Mouse (Mus musculus): ENCODE data around the gene Yif1a.

Gene Yif1a

DNA sequence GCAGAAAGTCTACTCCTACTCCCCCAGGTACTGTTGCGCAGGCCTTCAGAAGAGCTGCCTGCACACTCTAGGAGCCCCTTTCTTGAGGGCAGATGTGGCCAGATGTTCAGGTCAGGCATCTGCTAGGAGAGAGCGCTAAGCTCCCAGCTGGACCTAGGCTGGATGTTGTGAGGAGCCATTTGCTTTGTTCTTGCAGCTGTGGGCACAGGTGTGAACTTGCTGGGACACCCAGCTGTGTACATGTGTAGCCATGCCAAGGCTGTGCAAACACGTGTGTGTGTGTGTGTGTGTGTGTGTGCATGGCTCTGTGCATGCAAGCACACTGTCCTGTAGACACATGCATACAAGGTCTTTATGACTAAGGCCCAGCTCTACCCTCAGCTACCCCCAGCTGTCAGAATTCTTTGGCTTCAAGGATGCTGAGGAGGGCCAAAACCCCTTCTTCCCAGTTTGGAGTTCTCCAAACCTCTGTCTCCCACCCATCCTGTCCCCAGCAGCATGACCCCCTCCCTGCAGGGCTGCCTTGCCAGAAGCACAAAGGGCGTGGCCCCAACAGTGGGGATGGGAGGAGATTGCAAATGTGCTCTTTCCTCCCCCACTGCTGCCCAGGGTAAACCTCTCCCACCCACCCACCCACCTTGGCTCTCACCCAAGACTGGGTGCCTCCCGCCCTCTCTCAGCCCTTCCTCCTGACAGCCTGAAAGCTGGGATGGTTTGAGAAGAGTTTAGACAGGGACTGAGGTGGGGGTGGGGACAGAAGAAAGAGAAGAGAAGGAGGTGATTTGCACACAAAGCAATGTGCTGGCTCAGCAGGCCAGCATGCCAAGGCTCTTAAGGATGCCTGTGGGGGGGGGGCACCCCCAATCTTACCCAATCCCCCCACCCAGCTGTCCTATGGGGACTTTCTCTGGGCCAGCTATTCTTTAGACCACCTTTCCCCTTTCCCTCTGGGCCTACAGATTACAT lies 27.7 kb upstream of the Yif1a start:
- DNase-seq (ENCODE audit: low spot score in 2 of 2): no peak

DNA sequence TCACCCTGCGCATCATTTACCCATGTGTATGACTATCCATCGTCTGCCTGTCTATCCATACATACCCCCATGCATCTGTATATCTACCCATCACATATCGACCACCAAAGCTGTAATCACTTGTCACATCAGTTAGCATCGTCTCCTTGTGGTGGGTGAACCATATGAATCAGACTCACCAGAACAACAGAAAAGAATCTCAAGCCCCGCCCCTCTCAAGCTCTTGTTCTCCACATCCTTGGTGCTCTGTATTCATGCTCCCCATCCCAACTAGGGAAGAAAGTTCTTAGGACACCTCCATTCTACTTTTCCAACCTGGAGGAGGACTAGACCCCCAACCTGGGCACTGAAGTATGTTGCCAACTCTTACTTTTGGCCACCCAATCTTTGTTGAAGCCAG lies 26.3 kb upstream of the Yif1a start:
- DNase-seq (ENCODE audit: low spot score in 2 of 2): no peak

DNA sequence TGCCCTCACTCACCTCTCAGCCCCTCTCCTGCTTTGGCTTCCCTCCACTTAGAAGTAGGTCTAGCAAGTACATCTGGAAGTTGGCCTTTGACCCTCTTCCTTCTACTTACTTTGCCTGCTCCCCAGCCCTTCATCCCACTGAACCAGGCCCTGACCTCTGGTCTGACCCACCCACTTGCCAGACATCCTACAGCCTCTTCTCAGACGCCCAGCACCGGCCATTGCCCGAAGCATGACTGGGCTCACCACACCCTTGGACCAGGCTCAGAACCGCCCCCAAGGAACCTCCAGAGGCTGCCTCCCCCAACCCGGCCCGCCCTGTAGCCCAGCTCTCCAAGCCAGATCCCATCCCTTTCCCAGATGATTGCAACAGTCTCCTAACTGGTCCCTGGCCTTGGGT lies 25.9 kb upstream of the Yif1a start:
- DNase-seq (ENCODE audit: low spot score in 2 of 2): no peak

DNA sequence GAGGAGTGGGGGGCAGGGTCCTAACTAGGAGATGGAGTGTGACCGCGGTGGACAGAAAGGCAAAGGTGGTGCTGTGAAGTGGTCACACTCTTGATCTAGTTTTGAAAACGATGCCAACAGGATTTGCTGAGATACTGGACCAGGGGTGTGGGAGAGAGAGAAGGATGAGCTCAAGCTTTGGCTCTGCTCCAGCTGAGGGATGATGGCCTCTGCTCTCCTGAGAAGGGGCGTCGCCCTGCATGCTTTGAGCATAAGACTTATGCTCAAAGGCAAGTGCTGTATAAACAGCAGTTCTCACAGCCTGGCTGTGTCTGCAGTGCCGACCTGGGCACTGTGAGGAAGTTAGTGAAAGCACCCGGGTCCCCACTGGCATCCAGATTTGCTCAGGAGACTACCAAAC lies 23.2 kb upstream of the Yif1a start:
- no peak for DNase-seq (ENCODE audit: low spot score in 2 of 2)

DNA sequence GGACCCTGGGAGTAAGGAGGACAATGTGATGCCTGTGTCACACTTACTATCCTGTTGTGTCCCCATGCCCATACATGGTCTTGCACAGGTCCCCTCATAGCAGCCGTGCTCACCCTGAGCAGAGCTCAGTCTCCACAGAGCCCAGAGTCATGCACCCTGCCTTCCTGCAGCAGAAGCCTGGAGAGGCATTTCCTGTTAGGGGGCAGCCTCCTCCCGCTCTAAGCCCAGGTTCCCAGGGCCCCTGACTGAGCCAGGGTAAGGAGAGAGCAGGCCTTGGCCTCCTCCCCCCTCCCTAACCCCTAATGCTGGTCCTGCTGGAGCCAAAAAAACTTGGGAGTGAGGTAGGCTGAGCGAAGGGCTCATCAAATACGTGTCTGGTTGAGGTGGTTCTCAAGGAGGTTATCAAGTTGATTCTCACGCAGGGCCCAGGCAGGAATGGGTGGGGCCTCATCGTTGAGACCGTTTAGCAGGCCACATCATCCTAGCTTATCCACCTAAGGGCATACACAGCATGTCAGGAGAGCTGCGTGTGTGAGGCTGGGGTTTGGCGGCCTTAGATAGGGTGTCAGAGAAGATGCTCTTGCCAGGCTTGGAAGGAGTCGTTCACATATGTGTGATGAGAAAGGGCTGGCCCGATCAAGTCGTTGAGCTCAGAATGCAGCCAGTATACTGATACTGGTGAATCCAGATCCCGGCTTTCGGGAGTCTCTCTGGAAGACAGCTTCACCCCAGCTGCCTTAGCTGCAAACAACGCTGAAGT lies 21.1 kb upstream of the Yif1a start:
- DNase-seq (ENCODE audit: low spot score in 2 of 2): no peak

DNA sequence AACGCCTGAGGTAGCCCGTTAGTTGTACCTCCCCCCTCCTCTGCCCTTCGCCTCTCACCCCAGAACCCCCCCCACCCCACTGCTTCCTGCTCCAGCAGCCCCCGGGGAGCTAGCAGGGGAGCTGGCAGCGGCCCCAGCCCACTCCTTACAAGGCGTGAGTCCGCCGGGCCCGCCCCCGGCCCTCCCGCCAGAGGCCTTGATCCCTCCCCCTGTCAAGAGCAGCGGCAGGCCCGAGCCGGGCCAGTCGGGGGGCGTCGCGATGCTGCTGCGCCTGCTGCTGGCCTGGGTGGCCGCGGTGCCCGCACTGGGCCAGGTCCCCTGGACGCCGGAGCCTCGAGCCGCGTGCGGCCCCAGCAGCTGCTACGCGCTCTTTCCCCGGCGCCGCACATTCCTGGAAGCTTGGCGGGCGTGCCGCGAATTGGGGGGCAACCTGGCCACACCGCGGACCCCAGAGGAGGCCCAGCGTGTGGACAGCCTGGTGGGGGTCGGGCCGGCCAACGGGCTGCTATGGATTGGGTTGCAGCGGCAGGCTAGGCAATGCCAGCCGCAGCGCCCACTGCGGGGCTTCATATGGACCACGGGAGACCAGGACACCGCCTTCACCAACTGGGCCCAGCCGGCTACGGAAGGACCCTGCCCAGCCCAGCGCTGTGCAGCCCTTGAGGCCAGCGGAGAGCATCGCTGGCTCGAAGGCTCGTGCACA lies 20.3 kb upstream of the Yif1a start, which contains the start of gene Cd248:
Cd248 (plus strand) TSS at position 212 of the 703 bp plus-strand sequence.
- no peak for DNase-seq (ENCODE audit: low spot score in 2 of 2)

DNA sequence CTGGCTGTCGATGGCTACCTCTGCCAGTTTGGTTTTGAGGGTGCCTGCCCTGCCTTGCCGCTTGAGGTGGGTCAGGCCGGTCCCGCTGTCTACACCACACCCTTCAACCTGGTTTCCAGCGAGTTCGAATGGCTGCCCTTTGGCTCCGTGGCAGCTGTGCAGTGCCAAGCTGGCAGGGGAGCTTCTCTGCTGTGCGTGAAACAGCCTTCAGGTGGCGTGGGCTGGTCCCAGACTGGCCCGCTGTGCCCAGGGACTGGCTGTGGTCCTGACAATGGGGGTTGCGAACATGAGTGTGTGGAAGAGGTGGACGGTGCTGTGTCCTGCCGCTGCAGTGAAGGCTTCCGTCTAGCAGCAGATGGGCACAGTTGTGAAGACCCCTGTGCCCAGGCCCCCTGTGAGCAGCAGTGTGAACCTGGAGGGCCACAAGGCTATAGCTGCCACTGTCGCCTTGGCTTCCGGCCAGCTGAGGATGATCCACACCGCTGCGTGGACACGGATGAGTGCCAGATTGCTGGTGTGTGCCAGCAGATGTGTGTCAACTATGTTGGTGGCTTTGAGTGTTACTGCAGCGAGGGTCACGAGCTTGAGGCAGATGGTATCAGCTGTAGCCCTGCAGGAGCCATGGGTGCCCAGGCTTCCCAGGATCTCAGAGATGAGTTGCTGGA lies 19.6 kb upstream of the Yif1a start:
- DNase-seq (ENCODE audit: low spot score in 2 of 2): no peak

DNA sequence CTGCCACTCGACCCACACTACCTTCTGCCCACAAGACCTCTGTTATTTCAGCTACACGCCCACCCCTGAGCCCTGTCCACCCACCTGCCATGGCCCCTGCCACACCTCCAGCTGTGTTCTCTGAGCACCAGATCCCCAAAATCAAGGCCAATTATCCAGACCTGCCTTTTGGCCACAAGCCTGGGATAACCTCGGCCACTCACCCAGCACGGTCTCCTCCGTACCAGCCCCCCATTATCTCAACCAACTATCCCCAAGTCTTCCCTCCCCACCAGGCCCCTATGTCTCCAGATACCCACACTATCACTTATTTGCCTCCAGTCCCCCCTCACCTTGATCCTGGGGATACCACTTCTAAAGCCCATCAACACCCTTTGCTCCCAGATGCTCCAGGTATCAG lies 18.9 kb upstream of the Yif1a start:
- DNase-seq (ENCODE audit: low spot score in 2 of 2): no peak

DNA sequence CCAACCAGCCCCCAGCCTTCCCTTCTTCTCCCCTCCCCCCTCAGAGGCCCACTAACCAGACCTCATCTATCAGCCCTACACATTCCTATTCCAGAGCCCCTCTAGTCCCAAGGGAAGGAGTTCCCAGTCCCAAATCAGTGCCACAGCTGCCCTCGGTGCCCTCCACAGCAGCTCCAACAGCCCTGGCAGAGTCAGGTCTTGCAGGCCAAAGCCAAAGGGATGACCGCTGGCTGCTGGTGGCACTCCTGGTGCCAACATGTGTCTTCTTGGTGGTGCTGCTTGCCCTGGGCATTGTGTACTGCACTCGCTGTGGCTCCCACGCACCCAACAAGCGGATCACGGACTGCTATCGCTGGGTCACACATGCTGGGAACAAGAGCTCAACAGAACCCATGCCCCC lies 18.4 kb upstream of the Yif1a start:
- no peak for DNase-seq (ENCODE audit: low spot score in 2 of 2)

DNA sequence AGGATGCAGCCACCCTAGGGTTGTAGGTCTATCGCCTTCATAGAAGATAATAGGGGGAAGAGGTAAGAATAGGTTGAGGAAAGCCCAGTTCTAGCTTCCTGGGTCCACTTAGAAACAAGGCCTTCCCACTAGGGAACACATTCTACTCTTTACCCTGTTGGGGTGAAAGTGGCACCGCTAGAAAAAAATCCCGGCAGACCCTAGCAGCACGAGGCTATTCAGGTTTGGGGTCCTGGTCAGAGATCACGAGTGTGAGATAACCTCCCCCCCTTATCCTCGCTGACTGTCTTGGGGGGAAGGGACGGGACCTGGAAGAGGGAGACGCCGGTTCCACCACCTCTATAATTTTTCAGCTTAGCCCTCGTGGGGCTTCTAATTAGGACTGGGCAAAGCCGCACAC lies 17.3 kb upstream of the Yif1a start:
- no peak for DNase-seq (ENCODE audit: low spot score in 2 of 2)

DNA sequence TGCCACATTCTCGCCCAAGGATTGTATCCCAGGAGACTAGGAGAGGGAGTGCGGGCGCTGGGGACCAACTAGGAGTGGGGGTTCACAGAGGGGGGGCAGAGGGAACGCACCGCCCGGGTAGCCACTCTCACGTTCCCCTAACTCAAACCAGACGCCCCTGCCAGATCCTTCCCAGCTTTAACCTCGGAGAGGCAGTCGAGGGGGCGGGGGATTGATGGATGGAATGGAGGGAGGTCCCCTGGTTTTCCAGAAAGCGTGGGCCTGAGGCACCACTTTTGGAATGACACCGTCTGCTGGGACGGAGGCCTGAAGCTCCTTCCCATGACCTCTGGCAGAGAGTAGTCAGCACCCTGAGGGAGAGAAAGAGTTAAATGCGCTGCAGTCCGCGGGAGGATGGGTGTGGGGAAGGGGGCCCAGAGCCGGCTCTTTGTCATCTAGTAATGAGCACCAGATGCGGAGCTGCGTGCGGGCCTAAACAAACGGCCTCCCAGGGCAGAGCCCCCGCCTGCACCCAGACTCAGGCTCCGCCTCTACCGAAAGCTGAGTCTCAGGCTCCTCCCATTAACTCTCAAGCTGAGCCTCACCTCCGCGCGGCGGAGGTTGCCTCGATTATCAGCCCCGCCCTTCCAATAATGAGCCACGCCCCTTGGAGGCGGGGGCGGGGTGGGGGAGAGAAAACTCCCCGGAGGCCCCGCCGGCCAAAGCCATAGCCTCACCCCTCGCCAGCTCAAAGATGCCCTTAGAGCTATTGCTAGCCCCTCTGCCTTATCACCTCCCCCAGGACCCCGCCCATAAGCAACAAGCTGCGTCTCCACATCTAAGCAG lies 16.6 kb upstream of the Yif1a start:
- no peak for DNase-seq (ENCODE audit: low spot score in 2 of 2)

DNA sequence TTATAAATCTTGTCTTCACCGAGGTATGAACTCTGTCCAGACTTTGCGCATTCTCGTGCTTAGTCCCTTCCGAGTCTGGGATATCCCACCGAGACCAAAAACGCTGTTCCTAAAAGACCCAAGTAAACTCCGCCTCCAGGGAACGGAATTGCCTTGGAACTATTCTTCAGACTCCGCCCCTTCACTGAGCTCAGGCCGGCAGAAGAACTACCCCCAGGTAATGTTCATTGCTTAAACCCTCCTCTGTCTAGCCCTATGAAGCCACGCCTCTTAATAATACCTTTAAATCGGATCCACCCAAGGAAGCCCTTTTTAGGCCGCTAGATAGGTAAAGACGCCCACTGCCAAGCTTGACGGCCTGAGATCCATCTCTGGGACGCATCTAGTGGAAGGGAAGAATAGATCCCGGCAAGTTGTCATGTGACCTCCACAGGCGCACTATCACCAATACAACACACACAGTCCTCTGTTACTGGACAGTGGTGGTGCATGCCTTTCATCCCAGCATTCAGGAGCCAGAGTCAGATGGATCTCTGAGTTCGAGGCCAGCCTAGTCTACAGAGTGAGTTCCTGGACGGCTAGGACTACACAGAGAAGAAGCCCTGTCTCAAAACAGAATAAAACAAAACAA lies 15.8 kb upstream of the Yif1a start:
- no peak for DNase-seq (ENCODE audit: low spot score in 2 of 2)

DNA sequence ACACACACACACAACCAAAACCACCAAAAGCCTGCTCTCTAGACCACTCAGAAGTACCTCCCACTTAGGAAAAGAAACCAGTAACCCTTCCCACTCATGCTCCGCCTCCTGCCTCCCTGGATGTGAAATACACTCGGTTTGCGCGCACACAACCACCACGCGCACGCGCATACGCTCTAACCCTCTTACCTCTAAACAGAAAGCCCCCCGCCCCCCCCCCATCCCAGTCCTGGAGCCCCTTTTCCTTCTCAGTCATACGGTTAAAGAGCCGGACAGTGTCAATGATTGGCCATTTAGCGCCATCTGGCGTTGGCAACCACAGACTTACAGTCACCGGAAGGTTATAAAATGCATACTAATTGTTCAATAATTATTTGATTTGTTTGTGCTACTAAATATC lies 15.3 kb upstream of the Yif1a start:
- DNase-seq (ENCODE audit: low spot score in 2 of 2): no peak

DNA sequence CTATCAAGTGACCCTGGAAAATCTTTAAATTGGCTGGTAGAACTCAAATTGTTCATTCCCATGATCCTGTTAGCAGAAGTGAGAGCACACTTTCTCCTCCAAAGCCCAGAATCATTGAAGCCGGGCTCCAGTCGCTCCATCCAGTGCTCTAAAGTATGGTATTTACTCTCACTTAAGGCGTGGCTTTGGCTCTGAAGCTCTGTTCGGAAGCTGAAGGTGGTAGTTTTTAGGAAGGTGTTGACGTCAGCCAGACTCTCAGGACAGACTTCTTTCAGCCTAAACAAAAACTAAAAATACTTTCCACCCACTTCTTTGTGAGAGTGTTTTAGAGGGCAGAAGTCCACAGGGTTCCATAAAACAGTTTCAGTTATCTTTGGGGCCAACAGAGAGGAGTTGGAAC lies 14.8 kb upstream of the Yif1a start:
- DNase-seq (ENCODE audit: low spot score in 2 of 2): no peak

DNA sequence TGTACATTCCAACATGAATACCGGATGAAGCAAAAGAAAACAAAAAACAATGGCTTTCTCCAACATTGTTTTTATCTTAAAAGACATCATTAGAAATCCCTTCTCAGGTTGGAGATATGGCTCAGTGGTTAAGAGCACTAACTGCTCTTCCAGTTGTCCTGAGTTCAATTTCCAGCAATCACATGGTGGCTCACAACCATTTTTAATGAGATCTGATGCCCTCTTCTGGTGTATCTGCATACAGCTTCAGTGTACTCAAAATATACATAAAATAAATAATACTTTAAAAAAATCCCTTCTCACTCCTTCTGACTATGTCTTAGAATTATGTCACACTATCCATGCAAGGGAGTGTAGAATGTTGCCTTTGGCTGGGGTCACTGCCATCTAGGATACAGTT lies 9.1 kb upstream of the Yif1a start:
- no peak for DNase-seq (ENCODE audit: low spot score in 2 of 2)

DNA sequence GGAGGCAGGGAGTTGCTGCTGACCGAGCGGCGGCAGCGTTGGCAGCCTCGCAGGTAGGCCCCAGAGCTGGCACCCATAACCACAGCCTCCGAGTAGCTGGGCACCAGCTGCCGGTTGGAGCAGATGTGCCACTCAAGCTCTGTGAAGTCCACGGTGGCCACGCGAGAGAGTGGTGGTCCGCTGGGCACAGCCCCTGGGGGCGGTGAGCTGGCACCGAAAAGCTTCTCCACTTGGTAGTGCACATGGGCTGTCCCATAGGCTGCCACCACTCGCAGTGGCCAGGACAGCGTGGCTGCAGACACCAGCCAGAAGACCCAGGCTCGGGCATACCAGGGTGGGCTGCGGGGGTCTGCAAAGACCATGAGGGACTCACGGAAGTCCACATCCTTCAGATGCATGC lies 6.3 kb upstream of the Yif1a start:
- DNase-seq (ENCODE audit: low spot score in 2 of 2): no peak

DNA sequence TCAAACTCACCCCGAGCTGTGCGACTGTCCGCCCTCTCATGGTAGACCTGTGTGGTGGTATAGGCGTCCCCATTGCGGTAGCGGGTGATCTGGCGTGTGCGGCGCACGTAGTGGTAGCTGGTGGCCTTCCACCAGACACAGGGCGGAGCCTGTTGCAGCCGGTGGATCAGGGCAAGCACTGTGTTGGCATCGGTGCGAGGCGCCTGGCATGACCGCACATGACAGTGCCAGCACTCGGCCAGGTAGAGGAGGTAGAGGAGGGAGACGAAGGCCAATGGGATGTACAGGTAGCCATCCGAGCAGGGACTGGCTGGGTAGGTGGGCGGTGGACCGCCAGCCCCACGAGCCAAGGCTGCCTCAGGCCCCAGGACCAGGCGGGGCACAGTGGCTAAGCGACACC lies 5.7 kb upstream of the Yif1a start:
- DNase-seq (ENCODE audit: low spot score in 2 of 2): no peak

DNA sequence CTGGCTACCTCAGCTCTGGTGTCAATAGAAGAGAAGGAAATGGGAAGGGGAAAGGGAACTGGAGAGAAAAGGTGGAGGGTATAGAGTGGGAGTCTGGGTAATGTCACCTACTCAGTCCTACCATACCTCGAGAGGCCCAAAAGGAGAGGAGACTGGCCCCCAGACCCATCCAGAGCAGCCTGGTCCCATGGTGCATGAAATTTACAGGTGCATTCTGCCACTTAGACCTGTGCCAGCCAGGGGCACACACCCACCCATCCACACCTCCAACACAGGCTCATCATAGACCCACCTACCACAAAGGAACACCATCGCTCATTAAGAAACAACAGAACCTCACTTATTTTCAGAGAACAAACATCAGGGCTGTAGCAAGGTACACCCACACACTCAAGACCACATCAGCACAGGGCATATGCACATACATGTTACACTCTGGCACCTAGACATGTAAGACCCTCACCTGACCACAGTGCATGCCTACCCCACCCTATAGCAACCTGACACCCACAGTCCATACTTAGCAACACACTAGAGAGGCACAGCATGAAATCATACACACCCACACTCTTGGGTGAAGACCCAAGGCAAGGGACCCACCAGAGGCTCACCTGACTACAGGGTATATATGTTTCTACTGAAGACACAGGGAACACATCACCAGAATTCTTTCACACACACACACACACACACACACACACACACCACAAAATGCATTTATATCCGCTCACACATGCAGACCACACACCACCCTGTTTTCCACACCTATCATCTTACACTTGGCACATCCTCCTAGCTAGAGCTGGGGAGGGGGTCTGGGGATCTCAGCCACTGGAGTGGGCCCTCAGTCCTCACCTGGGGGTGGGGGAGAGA lies 4.1 kb upstream of the Yif1a start:
- peak in 1 of 2 experiments; percentile 62 for DNase-seq (ENCODE audit: low spot score in 2 of 2)

DNA sequence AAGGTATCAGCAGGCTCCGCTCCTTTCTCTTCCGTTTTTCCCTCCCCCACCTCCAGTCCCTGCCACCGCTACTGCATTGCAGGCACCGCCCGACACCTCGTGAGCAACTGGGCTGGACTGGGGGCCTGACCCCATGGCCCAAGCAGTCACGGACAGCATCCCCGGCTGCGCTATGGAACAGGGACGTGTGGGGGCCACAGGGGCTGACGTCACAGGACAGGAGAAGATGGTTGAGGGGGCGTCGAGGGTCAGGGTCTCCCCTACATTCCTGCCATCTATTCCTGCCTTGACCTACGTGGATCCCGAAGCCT lies 3.5 kb upstream of the Yif1a start:
- DNase-seq (ENCODE audit: low spot score in 2 of 2): no peak
